Mouse (Mus musculus): ENCODE results near the gene 4930402K13Rik.
"Not testable (repeated sequence)": the region's sequence is repeated elsewhere in the genome, so short reads cannot be mapped to it uniquely, and the experiment has no call there.

The 4930402K13Rik gene

DNA sequence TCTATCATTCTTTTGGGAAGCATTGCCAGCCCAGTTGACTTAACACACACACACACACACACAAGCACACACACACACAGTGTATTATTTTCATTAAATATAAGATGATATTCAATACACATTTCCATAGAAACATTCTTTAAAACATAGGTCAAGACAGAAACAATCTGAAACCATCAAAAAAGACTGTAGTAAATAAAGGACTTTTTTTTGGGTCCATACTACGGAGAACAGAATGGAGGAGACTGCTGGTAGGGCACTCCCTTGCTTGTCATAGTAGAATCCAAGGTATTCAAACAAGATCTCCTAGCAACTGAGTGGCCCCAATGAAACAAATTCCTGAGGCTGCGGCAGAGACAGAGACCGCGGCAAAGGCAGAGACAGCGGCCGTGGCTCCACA is at the start of gene 4930402K13Rik:
4930402K13Rik (plus strand) TSS at position 301 of the 400 bp plus-strand sequence.
- DNase-seq (ENCODE audit: low spot score): no peak

GRCm38 (mm10) chrX:9060952-9061351 is 43.4 kb upstream of the 4930402K13Rik start:
- not testable (repeated sequence) for DNase-seq (ENCODE audit: low spot score)

GRCm38 (mm10) chrX:9062101-9062500 is 42.3 kb upstream of the 4930402K13Rik start:
- no peak for DNase-seq (ENCODE audit: low spot score)

- not testable (repeated sequence) for DNase-seq (ENCODE audit: low spot score)
These were observed 41.6 kb upstream of the 4930402K13Rik start, which contains the start of gene Fthl17f for GRCm38 (mm10) chrX:9062715-9063114. TSS of gene Fthl17f (plus strand) at chrX:9063015.

GRCm38 (mm10) chrX:9077699-9078098 is 26.7 kb upstream of the 4930402K13Rik start:
- DNase-seq (ENCODE audit: low spot score): not testable (repeated sequence)

DNA sequence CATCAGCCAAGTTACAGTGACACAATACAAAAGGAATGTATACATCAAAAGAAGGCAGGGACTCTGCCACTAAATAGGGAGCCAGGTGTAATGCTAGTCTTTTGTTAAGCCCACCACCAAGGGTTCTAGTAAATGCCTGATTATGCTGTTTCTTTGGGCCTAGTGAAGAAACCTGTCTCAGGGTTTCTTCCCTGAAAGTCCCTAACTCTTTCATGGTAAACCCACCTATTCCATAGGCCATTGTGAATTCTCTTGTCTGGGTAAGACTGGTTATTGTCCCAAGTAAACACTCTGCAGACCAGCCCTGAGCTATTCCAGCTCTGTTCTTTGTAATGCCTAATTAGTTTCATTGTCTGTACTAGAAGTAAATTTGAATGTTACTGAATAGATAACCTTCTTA is 9.3 kb upstream of the 4930402K13Rik start:
- not testable (repeated sequence) for DNase-seq (ENCODE audit: low spot score)

- no peak for DNase-seq (ENCODE audit: low spot score)
These were observed 6.0 kb downstream of the 4930402K13Rik start for GRCm38 (mm10) chrX:9110381-9110780.

DNA sequence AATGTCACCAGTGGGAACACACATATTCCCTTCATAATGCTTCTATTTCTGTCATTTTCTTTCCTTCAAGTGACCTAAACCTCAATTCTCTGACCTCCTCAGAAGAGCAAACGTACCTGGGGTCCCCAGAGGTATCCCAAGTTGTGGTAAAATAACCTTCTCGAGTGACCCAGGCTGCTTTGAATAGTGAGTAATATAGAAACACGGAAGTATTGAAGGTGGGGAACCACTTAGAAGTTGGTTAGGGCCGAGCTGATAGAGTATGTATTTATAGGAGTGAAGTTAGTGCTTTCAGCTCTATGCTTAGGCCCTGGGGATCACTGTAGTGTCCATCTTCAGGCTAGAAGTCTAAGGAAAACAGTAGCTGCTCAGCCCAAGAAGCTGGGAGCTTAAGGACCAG is 20.6 kb downstream of the 4930402K13Rik start:
- DNase-seq (ENCODE audit: low spot score): no peak

- DNase-seq (ENCODE audit: low spot score): peak; percentile 27
These were observed 24.0 kb downstream of the 4930402K13Rik start for GRCm38 (mm10) chrX:9128317-9128831.

DNA sequence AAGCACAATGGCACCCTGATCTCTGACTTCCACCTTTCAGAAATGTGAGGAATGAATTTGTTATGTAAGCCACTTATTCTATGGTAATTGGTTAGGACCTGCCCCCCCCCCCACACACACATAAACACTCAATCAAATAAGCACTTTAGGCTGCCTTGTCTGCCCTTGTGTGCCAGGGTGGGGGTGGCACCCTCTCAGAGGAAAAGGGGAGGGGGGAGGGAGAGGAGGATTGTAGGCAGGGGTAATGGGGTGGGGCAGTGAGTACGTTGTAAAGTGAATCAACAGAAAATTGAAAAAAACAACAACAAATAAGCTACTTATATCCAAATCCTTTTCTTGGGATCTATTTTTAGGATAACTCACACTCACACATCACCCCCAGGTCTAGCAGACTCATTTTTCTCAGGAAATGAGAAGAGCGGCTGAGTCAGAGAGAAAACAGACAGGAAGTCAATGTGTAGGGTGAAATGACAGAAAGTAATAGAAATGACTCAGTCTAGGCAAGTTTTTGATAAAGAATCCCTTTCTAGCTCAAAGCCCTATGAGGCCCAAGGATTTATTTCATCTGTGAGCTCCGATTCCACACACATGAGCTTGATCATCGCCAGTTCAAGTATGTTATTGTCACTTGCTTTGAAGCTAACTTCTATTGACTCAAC is 35.1 kb downstream of the 4930402K13Rik start:
- no peak for DNase-seq (ENCODE audit: low spot score)

DNA sequence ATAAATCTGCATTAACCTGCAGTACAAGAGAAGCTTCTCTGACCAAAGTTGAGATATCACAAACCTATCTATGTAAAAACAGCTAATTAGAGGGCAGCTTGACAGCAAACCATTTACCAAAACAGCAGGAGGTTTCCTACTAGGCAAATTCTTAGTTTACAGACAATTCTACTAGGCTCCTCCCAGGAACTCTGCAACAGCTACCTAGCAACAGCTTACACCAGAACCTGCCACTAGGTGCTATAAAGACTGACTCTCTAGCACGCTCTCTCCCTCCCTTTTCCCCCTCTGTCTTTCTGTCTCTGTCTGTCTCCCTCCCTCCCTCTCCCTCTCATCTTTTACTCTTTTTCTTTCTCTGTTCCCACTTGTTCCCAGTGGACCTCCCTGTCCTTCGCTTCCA is 38.3 kb downstream of the 4930402K13Rik start:
- DNase-seq (ENCODE audit: low spot score): no peak

All from embryo, embryonic 10 days (tissue).